Mouse (Mus musculus) neutrophil, adult 59 days (primary cell): ENCODE data around the gene Exoc8. TPM values are rescaled to one million over a fixed set of nuclear protein-coding genes. Genes with fewer than 3 reads are reported as not detected.

Source experiments
- total RNA-seq, 2 experiments: library from RNA; stranded (reverse); gene quantifications; 1 replicate in 1 of 2; 2 replicates in 1 of 2; pipeline ENCODE4 v1.2.4; 2023

The Exoc8 gene
- 10 to 100 TPM; 14.2 TPM for total RNA-seq

GRCm38 (mm10) chr8:124897386-124898250 is at the start of gene Exoc8, which contains the start of gene Sprtn:
Gene Exoc8, minus strand, starts transcription at chr8:124897705.
Gene Sprtn, plus strand, starts transcription at chr8:124897886.

GRCm38 (mm10) chr8:124862321-124863162 is 35.0 kb downstream of the Exoc8 start, which contains the start of the genes Gnpat and 2810004N23Rik:
Gene Gnpat, plus strand, starts transcription at chr8:124863033.
Gene 2810004N23Rik, minus strand, starts transcription at chr8:124863120.

Other genes with a start within 250 kb of the Exoc8 start
- gene 2310022B05Rik, start 234.3 kb downstream of the Exoc8 start, total RNA-seq: 1 to 10 TPM; 4.3 to 5.2 TPM
- gene Ttc13, start 175.7 kb downstream of the Exoc8 start, total RNA-seq: 10 to 100 TPM; 42.0 to 42.9 TPM
- 1 to 10 TPM; 4.7 to 5.1 TPM for gene Arv1, start 175.6 kb downstream of the Exoc8 start, total RNA-seq
- under 1 TPM in 1 of 2 experiments, not detected in 1; 0.44 TPM for gene Fam89a, start 145.9 kb downstream of the Exoc8 start, total RNA-seq
- not detected for gene Trim67, start 104.6 kb downstream of the Exoc8 start, total RNA-seq
- gene Gnpat, start 34.7 kb downstream of the Exoc8 start, total RNA-seq: 10 to 100 TPM; 29.0 to 33.1 TPM
- gene 2810004N23Rik, start 34.6 kb downstream of the Exoc8 start, total RNA-seq: 1 to 10 TPM; 7.8 to 8.8 TPM
- 10 to 100 TPM; 16.8 to 18.6 TPM for gene Sprtn, start 181 bp upstream of the Exoc8 start, total RNA-seq
- 10 to 100 TPM; 17.5 to 21.2 TPM for gene Egln1, start 51.6 kb upstream of the Exoc8 start, total RNA-seq
- 10 to 100 TPM; 15.4 to 19.8 TPM for gene Tsnax, start 115.3 kb upstream of the Exoc8 start, total RNA-seq
- 1 to 10 TPM; 5.2 to 7.3 TPM for gene Disc1, start 156.5 kb upstream of the Exoc8 start, total RNA-seq